Mouse (Mus musculus) E14TG2a.4 (cell line): Measurements from ENCODE around the gene Gls.

Source experiments
- H3K27me3 ChIP-seq: 2 replicates; pipeline ENCODE4 v1.6.1; 2014; ENCODE audit warnings: low read length, control low read depth; ENCODE audit not compliant: insufficient read depth
- H3K36me3 ChIP-seq: 2 replicates; pipeline ENCODE4 v1.6.1; 2014; ENCODE audit warnings: low read length, control low read depth; ENCODE audit not compliant: insufficient read depth
- H3K4me1 ChIP-seq: replicated peaks from 2 replicates; pipeline ENCODE4 v1.6.1; 2014; ENCODE audit warnings: low read depth, low read length, control low read depth
- H3K4me3 ChIP-seq: replicated peaks from 2 replicates; pipeline ENCODE4 v1.5.1; 2014; ENCODE audit warnings: mild to moderate bottlenecking, low read length
- H3K9me3 ChIP-seq: 2 replicates; pipeline ENCODE4 v1.6.1; 2014; ENCODE audit warnings: low read length, control low read depth
- CTCF ChIP-seq: conservative IDR thresholded peaks from 2 replicates; pipeline ENCODE4 v1.5.1; 2014; ENCODE audit warnings: low read length
- NANOG ChIP-seq: IDR thresholded peaks from 2 replicates; pipeline ENCODE4 v1.6.1; 2014; ENCODE audit warnings: borderline replicate concordance, low read length, mixed read lengths
- POU5F1 ChIP-seq: IDR thresholded peaks from 2 replicates; pipeline ENCODE4 v1.6.1; 2014; ENCODE audit warnings: low read length, borderline replicate concordance

Gls gene

GRCm38 (mm10) chr1:52118860-52119591 is 114.0 kb downstream of the Gls start, which contains the start of gene Stat1:
Gene Stat1 (plus strand): TSS chr1:52119440.
- Histone ChIP-seq H3K4me3 (peak within 1 kb of the TSS; percentile 94), H3K4me1 (peaks cover 24% of the 10 kb centered on the region), H3K27me3 (peaks cover 18% of the 10 kb centered on the region), H3K36me3 (peaks cover 12% of the 10 kb centered on the region), H3K9me3 (no peaks in the 10 kb centered on the region)
- TF ChIP-seq NANOG, result no peak
- TF ChIP-seq POU5F1, result no peak
- no peak for TF ChIP-seq CTCF

GRCm38 (mm10) chr1:52117777-52118176 is 115.3 kb downstream of the Gls start:
- Histone ChIP-seq H3K9me3 (no peaks in the 10 kb centered on the region), H3K4me1 (peaks cover 31% of the 10 kb centered on the region), H3K27me3 (peaks cover 18% of the 10 kb centered on the region), H3K36me3 (peaks cover 4% of the 10 kb centered on the region), H3K4me3 (no peak overlapping the region)
- TF ChIP-seq POU5F1 (no peak), CTCF (no peak), NANOG (no peak)

DNA sequence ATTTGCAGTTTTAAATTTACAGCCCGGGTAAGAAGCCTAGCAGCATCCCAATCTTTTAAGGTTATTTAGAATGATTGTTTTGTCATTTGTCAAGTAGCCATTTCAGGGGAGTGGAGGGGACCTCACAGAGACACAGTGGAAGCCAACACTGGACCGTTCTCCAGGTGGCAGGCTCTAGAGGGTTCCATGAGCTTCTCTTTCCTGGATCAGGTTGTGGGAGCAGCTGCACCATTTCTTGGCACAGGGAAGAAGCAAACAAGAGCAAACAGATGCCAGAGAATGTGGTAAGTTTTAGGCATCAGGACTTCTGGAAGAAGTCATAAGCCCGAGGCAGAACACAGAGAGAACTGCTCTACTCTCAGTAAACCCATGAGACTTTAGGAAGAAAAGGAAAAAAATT is 116.6 kb downstream of the Gls start:
- Histone ChIP-seq H3K27me3 (peaks cover 18% of the 10 kb centered on the region), H3K36me3 (no peaks in the 10 kb centered on the region), H3K4me3 (no peak overlapping the region), H3K4me1 (peaks cover 31% of the 10 kb centered on the region), H3K9me3 (no peaks in the 10 kb centered on the region)
- TF ChIP-seq CTCF, result no peak
- TF ChIP-seq NANOG, result no peak
- TF ChIP-seq POU5F1, result no peak

DNA sequence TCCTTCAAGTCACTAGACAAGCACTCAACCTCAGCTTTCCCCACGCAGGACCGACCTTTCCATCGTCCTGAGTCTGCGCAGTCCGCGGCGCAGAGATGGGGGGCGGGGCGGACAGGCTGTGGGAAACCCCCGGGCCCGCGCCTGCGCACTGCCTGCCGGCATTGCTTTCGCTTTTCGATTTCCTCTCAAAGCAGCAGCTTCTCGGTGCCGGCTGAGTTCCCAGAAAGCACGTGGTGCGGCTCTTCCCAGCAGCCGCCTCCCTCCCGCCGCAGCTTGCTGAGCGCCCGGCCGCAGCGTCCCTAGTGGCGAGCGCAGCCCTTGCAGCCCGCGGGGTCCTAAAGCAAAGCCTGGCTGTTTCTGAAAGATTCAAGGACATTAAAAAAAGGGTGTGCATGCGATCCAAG is 119.4 kb downstream of the Gls start:
- Histone ChIP-seq H3K27me3 (peaks cover 6% of the 10 kb centered on the region), H3K4me1 (peaks cover 14% of the 10 kb centered on the region), H3K36me3 (no peaks in the 10 kb centered on the region), H3K9me3 (no peaks in the 10 kb centered on the region), H3K4me3 (peak overlapping the region; percentile 65)
- peak; percentile 56 for TF ChIP-seq CTCF
- no peak for TF ChIP-seq POU5F1
